Mouse (Mus musculus): ENCODE data around the gene Isoc2b. TPM values are rescaled to one million over a fixed set of nuclear protein-coding genes. Genes with fewer than 3 reads are reported as not detected.

Isoc2b gene
- total and polyA plus RNA-seq, 3 experiments: 3.9 to 19.5 (median 10.0) TPM

DNA sequence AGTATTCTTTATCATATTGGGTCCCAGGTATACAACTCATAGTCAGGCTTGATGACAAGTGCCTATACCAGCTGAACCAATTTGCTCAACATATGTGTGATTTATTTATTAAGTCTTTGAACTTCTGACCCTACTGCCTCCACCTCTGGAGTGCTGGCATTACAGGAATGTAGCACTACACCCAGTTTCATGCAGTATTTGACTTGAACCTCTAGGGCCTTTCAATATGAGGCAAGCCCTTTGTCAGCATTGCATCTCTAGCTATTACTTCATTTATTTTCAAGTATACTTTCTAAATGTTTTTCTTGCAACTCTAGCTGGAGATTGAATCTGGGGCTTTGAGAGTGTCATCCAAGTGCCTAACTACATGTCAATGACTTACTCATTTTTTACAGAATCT is 67.8 kb downstream of the Isoc2b start:
- peaks cover 1% of the 10 kb centered on the region; the same call in 1 of the 2 replicates for H3K79me2 ChIP-seq (replicated peaks; ENCODE audit: control insufficient read depth, extremely low read depth, insufficient read depth, poor library complexity, severe bottlenecking)
- DNase-seq (ENCODE audit: extremely low read depth): no peak
- dilution Hi-C loops (cut with MboI; ENCODE audit: extremely low pct_ligation_motif_present, extremely low pct_unique_long_range_greater_than_20kb, low sequenced_read_pairs): no loop called here

GRCm38 (mm10) chr7:4795767-4796433 is 74.2 kb downstream of the Isoc2b start:
- Histone ChIP-seq H3K27me3 (replicated peaks) (no peaks in the 10 kb centered on the region), H3K4me3 (replicated peaks in 1 of 3; ENCODE audit: low read depth in 2 of 3, low read length in 2 of 3, poor library complexity in 1 of 3) (no peak overlapping the region), H3K9ac (ENCODE audit: insufficient read depth, low read depth) (no peak overlapping the region), H3K4me1 (ENCODE audit: control insufficient read depth in 1 of 2, insufficient read depth in 2 of 2) (peaks cover 5 to 26% of the 10 kb centered on the region in 2 experiments; a peak in 2 of 4 replicates), H3K27ac (ENCODE audit: insufficient read depth, low read depth) (no peak overlapping the region), H3K4me2 (ENCODE audit: insufficient read depth, low read depth, poor library complexity, severe bottlenecking) (no peak overlapping the region), H3K36me3 (replicated peaks in 1 of 2; ENCODE audit: control insufficient read depth in 1 of 2, insufficient read depth in 1 of 2, low read length in 1 of 2) (peaks cover 39 to 55% of the 10 kb centered on the region in 2 experiments), H3K9me3 (replicated peaks; ENCODE audit: low read length) (no peaks in the 10 kb centered on the region), H3K79me2 (replicated peaks; ENCODE audit: control insufficient read depth, extremely low read depth, insufficient read depth, poor library complexity, severe bottlenecking) (peaks cover 24% of the 10 kb centered on the region)
- dilution Hi-C loops (cut with MboI; ENCODE audit: extremely low pct_ligation_motif_present, extremely low pct_unique_long_range_greater_than_20kb, low sequenced_read_pairs): no loop called here
- in situ Hi-C loops (cut with MboI; ENCODE audit: low pct_ligation_motif_present, low pct_unique_long_range_greater_than_20kb, low sequenced_read_pairs): no loop called here
- DNase-seq (ENCODE audit: extremely low read depth): no peak
- TF ChIP-seq MYC (IDR thresholded peaks at IDR 0.05; ENCODE audit: low read depth, low read length) (peak; percentile 59; the same call in 1 of the 2 replicates), GABPA (IDR thresholded peaks at IDR 0.05; ENCODE audit: insufficient replicate concordance, low read depth, low read length) (no peak), CTCF (conservative IDR thresholded peaks at IDR 0.05 in 1 of 2, IDR thresholded peaks at IDR 0.05 in 1 of 2; ENCODE audit: low read depth in 2 of 2, low read length in 2 of 2) (peak; percentile 49 to 58), MAZ (IDR thresholded peaks at IDR 0.05; ENCODE audit: low read depth, low read length) (0 out of 2 replicates have a peak, but pooled peaks have one; percentile 42), USF2 (conservative IDR thresholded peaks at IDR 0.05; ENCODE audit: low read depth, low read length) (no peak), ZNF384 (IDR thresholded peaks at IDR 0.05; ENCODE audit: low read depth, low read length) (no peak), KAT2A (IDR thresholded peaks at IDR 0.05; ENCODE audit: insufficient replicate concordance, low read length) (no peak), SMC3 (IDR thresholded peaks at IDR 0.05; ENCODE audit: low read depth, low read length) (peak; percentile 44), TCF12 (IDR thresholded peaks at IDR 0.05; ENCODE audit: low read depth, low read length) (0 out of 2 replicates have a peak, but pooled peaks have one; percentile 10), MEF2A (IDR thresholded peaks at IDR 0.05; ENCODE audit: borderline replicate concordance, low read depth, low read length) (0 out of 2 replicates have a peak, but pooled peaks have one; percentile 12), MAX (IDR thresholded peaks at IDR 0.05; ENCODE audit: low read length) (no peak), POLR2A (IDR thresholded peaks at IDR 0.05; ENCODE audit: low read depth, low read length) (peak; percentile 61; the same call in 1 of the 2 replicates), SIN3A (IDR thresholded peaks at IDR 0.05; ENCODE audit: low read length) (no peak), TBP (conservative IDR thresholded peaks at IDR 0.05; ENCODE audit: low read depth, low read length) (no peak), POLR2AphosphoS2 (IDR thresholded peaks at IDR 0.05; ENCODE audit: low read depth, low read length) (peak; percentile 94), ETS1 (conservative IDR thresholded peaks at IDR 0.05; ENCODE audit: low read depth, low read length) (no peak), RCOR1 (conservative IDR thresholded peaks at IDR 0.05; ENCODE audit: low read depth, low read length) (0 out of 2 replicates have a peak, but pooled peaks have one; percentile 19), MXI1 (IDR thresholded peaks at IDR 0.05; ENCODE audit: low read depth, low read length) (peak; percentile 11; the same call in 1 of the 2 replicates), MAFK (IDR thresholded peaks at IDR 0.05; ENCODE audit: insufficient replicate concordance, low read length) (no peak), HCFC1 (IDR thresholded peaks at IDR 0.05; ENCODE audit: low read depth, low read length) (no peak), CHD1 (IDR thresholded peaks at IDR 0.05; ENCODE audit: low read depth, low read length) (no peak), ZMIZ1 (IDR thresholded peaks at IDR 0.05; ENCODE audit: low read depth, low read length) (peak; percentile 22; the same call in 1 of the 2 replicates), NRF1 (IDR thresholded peaks at IDR 0.05; ENCODE audit: low read depth, low read length) (no peak), IRF4 (IDR thresholded peaks at IDR 0.05; ENCODE audit: low read depth, low read length) (0 out of 2 replicates have a peak, but pooled peaks have one; percentile 14), JUN (IDR thresholded peaks at IDR 0.05; ENCODE audit: insufficient read depth, low read depth, low read length) (no peak), JUND (conservative IDR thresholded peaks at IDR 0.05; ENCODE audit: low read depth, low read length) (no peak), NELFE (IDR thresholded peaks at IDR 0.05; ENCODE audit: low read depth, low read length) (no peak), USF1 (IDR thresholded peaks at IDR 0.05; ENCODE audit: low read depth, low read length) (no peak), ZC3H11A (IDR thresholded peaks at IDR 0.05; ENCODE audit: low read depth, low read length) (no peak)

More for the DNA sequence above, 67.8 kb downstream of the Isoc2b start:
- Histone ChIP-seq H3K4me2 (ENCODE audit: insufficient read depth, low read depth, poor library complexity, severe bottlenecking) (no peak overlapping the region), H3K4me1 (ENCODE audit: control insufficient read depth in 1 of 2, insufficient read depth in 2 of 2) (peaks cover 0 to 7% of the 10 kb centered on the region in 2 experiments; a peak in 1 of 4 replicates), H3K4me3 (replicated peaks in 1 of 3; ENCODE audit: low read depth in 2 of 3, low read length in 2 of 3, poor library complexity in 1 of 3) (no peak overlapping the region), H3K9ac (ENCODE audit: insufficient read depth, low read depth) (no peak overlapping the region), H3K27ac (ENCODE audit: insufficient read depth, low read depth) (no peak overlapping the region), H3K36me3 (replicated peaks in 1 of 2; ENCODE audit: control insufficient read depth in 1 of 2, insufficient read depth in 1 of 2, low read length in 1 of 2) (peaks cover 28 to 67% of the 10 kb centered on the region in 2 experiments), H3K9me3 (replicated peaks; ENCODE audit: low read length) (no peaks in the 10 kb centered on the region), H3K27me3 (replicated peaks) (no peaks in the 10 kb centered on the region)
- TF ChIP-seq ZMIZ1 (IDR thresholded peaks at IDR 0.05; ENCODE audit: low read depth, low read length) (no peak), BHLHE40 (IDR thresholded peaks at IDR 0.05; ENCODE audit: low read depth, low read length) (no peak), CHD1 (IDR thresholded peaks at IDR 0.05; ENCODE audit: low read depth, low read length) (no peak), JUND (conservative IDR thresholded peaks at IDR 0.05; ENCODE audit: low read depth, low read length) (no peak), TBP (conservative IDR thresholded peaks at IDR 0.05; ENCODE audit: low read depth, low read length) (no peak), USF2 (conservative IDR thresholded peaks at IDR 0.05; ENCODE audit: low read depth, low read length) (no peak), RAD21 (IDR thresholded peaks at IDR 0.05; ENCODE audit: low read depth, low read length) (no peak), ELF1 (IDR thresholded peaks at IDR 0.05; ENCODE audit: low read depth, low read length) (no peak)
- in situ Hi-C loops (cut with MboI; ENCODE audit: low pct_ligation_motif_present, low pct_unique_long_range_greater_than_20kb, low sequenced_read_pairs): no loop called here

All from CH12.LX (cell line).